Mouse (Mus musculus) neutrophil, adult 5-6 weeks (primary cell): ENCODE measurements around the gene Atxn1. TPM values are rescaled to one million over a fixed set of nuclear protein-coding genes. Genes with fewer than 3 reads are reported as not detected.

Experiments used
- ATAC-seq: fragments of 151-379, 151-347 bp; 2 replicates; pipeline ENCODE4 v1.8.0; 2017; ENCODE audit warnings: mild to moderate bottlenecking, moderate TSS enrichment; ENCODE audit not compliant: insufficient number of reproducible peaks, poor library complexity, low FRiP score, severe bottlenecking; ENCODE audit errors: extremely low read depth
- total RNA-seq: library from RNA; stranded (forward); fragments of 200-1000 nt; gene quantifications from 2 replicates; pipeline ENCODE4 v1.2.3, GENCODE M21; 2017

The Atxn1 gene
- total RNA-seq, 1 experiment from 2014 or later = 22.9 TPM

- ATAC-seq = no peak
Observed at GRCm38 (mm10) chr13:45762278-45762677, 202.5 kb downstream of the Atxn1 start.

GRCm38 (mm10) chr13:45754483-45754882, 210.3 kb downstream of the Atxn1 start:
- ATAC-seq = no peak

GRCm38 (mm10) chr13:45752498-45752897, 212.3 kb downstream of the Atxn1 start:
- no peak for ATAC-seq

GRCm38 (mm10) chr13:45751231-45751630, 213.6 kb downstream of the Atxn1 start:
- no peak for ATAC-seq

- ATAC-seq = no peak
Observed at GRCm38 (mm10) chr13:45750627-45751026, 214.2 kb downstream of the Atxn1 start.

GRCm38 (mm10) chr13:45749937-45750336, 214.9 kb downstream of the Atxn1 start:
- no peak for ATAC-seq

GRCm38 (mm10) chr13:45749222-45749621, 215.6 kb downstream of the Atxn1 start:
- no peak for ATAC-seq

- ATAC-seq = no peak
Observed at GRCm38 (mm10) chr13:45748691-45749090, 216.1 kb downstream of the Atxn1 start.

- no peak for ATAC-seq
Observed at GRCm38 (mm10) chr13:45745851-45746773, 218.7 kb downstream of the Atxn1 start.

GRCm38 (mm10) chr13:45744803-45745432, 219.9 kb downstream of the Atxn1 start:
- ATAC-seq = no peak

GRCm38 (mm10) chr13:45743848-45744247, 221.0 kb downstream of the Atxn1 start:
- no peak for ATAC-seq

GRCm38 (mm10) chr13:45740369-45740768, 224.4 kb downstream of the Atxn1 start:
- ATAC-seq = no peak

- ATAC-seq = no peak
Observed at GRCm38 (mm10) chr13:45736241-45736640, 228.6 kb downstream of the Atxn1 start.

GRCm38 (mm10) chr13:45735802-45736201, 229.0 kb downstream of the Atxn1 start:
- ATAC-seq = no peak

- ATAC-seq = no peak
Observed at GRCm38 (mm10) chr13:45734531-45734930, 230.3 kb downstream of the Atxn1 start.

- no peak for ATAC-seq
Observed at GRCm38 (mm10) chr13:45732590-45732989, 232.2 kb downstream of the Atxn1 start.

GRCm38 (mm10) chr13:45726917-45727316, 237.9 kb downstream of the Atxn1 start:
- no peak for ATAC-seq

GRCm38 (mm10) chr13:45726181-45726580, 238.6 kb downstream of the Atxn1 start:
- no peak for ATAC-seq

- no peak for ATAC-seq
Observed at GRCm38 (mm10) chr13:45724507-45725259, 240.1 kb downstream of the Atxn1 start.
